Mouse (Mus musculus) testis, adult 2 months (tissue): ENCODE results near the gene Nrgn.

Experiments
- CTCF ChIP-seq: fragments of 200-500 bp; IDR thresholded peaks from 2 replicates; pipeline ENCODE4 v1.5.1; 2012; ENCODE audit warnings: low read depth, mild to moderate bottlenecking, inconsistent platforms, low read length, moderate library complexity; ENCODE audit not compliant: control insufficient read depth, insufficient read depth, insufficient replicate concordance
- POLR2A ChIP-seq: fragments of 200-500 bp; IDR thresholded peaks from 2 replicates; pipeline ENCODE4 v1.6.1; 2012; ENCODE audit warnings: low read depth, mild to moderate bottlenecking, inconsistent platforms, low read length, moderate library complexity; ENCODE audit not compliant: control insufficient read depth

GRCm38 (mm10) chr9:37506023-37506422 is 46.7 kb downstream of the Nrgn start:
- no peak for TF ChIP-seq CTCF
- no peak for TF ChIP-seq POLR2A
